Mouse (Mus musculus): ENCODE data around the gene Fadd.

- no peak for TF ChIP-seq CTCF (IDR thresholded peaks at IDR 0.05; ENCODE audit: insufficient read depth, low read length)
- TF ChIP-seq POLR2A (IDR thresholded peaks at IDR 0.05; ENCODE audit: borderline replicate concordance, extremely low read depth, low read depth, low read length): no peak
Measured at GRCm38 (mm10) chr7:144604735-144605134, 22.5 kb upstream of the Fadd start.

All from lung, adult 2 months (tissue).